Mouse (Mus musculus): ENCODE measurements around the gene Rps10. TPM values are rescaled to one million over a fixed set of nuclear protein-coding genes. Genes with fewer than 3 reads are reported as not detected.
A peak's percentile ranks its signal among the peaks of the same experiment; 100 is the strongest.

Rps10 gene
- total RNA-seq (2021), result 1,000 to 10,000 TPM in 1 of 2 experiments, 100 to 1,000 TPM in 1; 973 to 1,027 TPM
- long read RNA-seq, experiment 1, transcript Rps10-208 (5 exons, 498 nt), result minor isoform, 9 of 281 reads
- long read RNA-seq, experiment 1, transcript Rps10-203 (6 exons, 887 nt), result major isoform, 243 of 281 reads
- long read RNA-seq, experiment 1, partial matches to known transcripts, result 22 of 281 reads
- long read RNA-seq, experiment 1, other reads (novel, unspliced or antisense), result 6 of 281 reads
- long read RNA-seq, experiment 2, transcript Rps10-208 (5 exons, 498 nt), result minor isoform, 7 of 104 reads
- long read RNA-seq, experiment 2, transcript Rps10-203 (6 exons, 887 nt), result major isoform, 92 of 104 reads
- long read RNA-seq, experiment 2, partial matches to known transcripts, result 4 of 104 reads
- long read RNA-seq, experiment 2, other reads (novel, unspliced or antisense), result 1 of 104 reads

- no peak for DNase-seq
Measured at GRCm38 (mm10) chr17:27636132-27637020, at the start of gene Rps10. Gene Rps10 (minus strand): TSS chr17:27636669.

- no peak for DNase-seq
Measured at GRCm38 (mm10) chr17:27685550-27685913, 49.1 kb upstream of the Rps10 start.

GRCm38 (mm10) chr17:27684886-27685549 lies 48.5 kb upstream of the Rps10 start:
- DNase-seq, result peak; percentile 70

DNA sequence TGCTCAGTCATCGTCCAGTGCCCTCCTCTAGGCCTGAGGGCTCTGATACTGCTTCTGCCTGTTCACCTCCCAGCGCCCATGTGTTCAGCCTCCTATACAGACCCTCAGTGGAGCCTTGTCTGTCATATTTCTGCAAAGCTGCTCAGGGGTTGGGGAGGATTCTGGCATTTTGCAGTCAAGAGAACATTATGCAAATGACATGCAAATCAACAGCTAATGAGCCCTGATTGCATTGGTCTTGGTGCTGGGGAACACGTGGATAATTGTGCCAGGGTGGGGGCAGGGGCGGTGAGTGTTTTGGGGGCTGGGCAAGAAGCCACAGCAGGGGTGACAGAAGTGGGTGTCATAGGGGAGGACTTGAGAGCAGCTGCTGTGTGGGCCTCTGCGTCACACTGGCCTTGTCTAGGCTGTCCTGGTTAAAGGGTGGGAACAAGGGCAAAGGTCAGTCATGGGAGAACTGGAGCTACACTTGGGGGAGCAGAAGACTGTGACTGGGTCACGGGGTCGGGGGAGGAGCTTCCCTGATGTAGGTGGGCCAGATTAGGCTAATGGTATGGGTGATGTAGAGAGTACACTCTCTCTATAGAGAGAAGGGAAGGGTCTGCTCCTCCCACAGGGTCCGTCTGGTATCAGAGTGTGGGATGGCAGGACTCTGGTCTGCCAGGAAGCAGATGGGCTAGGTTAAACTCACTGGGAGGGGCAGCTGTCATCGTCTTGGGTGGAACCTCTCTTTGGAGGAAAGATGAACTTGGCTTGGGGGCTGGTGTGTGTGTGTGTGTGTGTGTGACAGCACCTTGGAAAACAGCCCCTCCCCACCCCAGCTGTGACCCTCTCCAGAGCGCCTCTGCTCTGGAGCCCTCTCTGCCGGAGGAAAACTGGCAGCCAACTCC lies 42.7 kb upstream of the Rps10 start:
- no peak for DNase-seq

DNA sequence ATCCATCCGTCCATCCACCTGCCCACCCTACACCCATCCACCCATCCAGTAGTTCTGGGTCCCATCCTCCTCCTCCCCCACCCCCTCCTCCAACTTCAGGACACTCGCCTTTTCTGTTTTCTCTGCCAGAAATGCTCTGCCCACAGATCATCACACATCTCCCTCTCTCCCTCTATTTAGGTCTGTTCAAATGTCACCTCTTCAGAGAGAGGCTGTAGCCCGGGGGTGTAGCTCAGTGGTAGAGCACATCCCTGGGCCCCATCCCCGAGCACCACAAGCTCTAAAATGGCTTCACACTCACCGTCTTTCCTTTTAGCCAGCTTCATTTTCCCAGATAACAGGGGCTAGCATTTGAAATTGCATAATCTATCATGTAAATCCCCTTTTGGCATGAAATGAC lies 41.3 kb upstream of the Rps10 start:
- DNase-seq, result no peak

- no peak for DNase-seq
Measured at GRCm38 (mm10) chr17:27676270-27676669, 39.8 kb upstream of the Rps10 start.

DNA sequence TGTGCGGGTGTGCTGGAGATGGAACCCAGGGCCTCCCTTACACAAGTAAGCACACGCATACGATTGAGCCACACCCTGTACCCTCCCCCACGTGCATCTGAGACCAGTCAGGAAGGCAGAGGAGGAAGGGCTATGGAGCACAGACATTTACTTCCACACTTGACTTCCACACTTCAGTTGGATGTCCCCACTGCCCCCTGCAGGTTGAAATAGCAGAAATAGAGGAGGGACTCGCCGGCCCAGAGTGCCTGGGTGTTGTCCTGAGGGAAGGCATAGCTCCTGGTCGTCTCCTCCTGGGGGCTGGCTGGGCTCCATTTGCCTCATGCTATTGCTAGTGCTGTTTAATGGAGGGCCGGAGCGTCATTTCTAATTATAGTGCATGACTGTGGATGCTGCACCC lies 39.0 kb upstream of the Rps10 start:
- DNase-seq, result no peak

DNA sequence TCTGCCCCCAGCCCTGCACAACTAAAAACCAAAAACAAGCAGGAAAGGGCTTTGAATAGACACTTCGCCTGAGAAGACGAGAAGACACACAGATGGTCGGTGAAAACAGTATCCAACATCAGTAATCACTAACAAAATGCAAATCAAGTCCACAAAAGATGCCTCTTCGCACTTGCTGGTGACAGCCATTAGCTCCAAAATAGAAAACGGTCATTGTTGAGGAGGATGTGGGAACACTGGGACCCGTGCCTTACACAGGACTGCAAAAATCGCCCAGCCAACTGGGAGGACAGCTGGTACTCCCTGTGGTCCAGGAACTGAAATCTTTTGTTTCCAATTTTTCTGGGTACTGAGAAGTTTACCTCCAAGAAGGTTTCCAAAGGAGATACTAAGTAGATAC lies 37.5 kb upstream of the Rps10 start:
- no peak for DNase-seq

- no peak for DNase-seq
Measured at GRCm38 (mm10) chr17:27671720-27672119, 35.3 kb upstream of the Rps10 start.

- DNase-seq, result no peak
Measured at GRCm38 (mm10) chr17:27658767-27659166, 22.3 kb upstream of the Rps10 start.

DNA sequence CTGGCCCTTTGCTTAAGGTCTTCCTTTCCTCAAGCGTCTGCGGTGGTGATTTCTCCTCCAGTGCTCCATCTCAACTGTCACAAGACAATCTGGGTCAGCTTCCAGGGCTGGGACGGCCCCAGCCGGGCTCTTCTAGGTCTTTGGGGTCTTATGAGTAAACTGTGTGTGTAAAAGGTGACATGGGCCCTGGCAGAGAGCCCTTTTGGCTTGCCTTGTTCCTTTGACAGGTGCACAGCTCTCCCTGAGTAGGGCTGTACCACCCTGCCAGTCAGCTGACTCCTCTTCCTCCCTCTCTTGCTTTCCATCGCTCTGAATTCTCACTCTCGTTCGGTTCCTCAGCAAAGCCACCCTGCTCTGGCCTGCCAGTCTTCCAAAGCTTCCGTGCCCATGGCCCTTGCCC lies 20.7 kb upstream of the Rps10 start:
- no peak for DNase-seq

DNA sequence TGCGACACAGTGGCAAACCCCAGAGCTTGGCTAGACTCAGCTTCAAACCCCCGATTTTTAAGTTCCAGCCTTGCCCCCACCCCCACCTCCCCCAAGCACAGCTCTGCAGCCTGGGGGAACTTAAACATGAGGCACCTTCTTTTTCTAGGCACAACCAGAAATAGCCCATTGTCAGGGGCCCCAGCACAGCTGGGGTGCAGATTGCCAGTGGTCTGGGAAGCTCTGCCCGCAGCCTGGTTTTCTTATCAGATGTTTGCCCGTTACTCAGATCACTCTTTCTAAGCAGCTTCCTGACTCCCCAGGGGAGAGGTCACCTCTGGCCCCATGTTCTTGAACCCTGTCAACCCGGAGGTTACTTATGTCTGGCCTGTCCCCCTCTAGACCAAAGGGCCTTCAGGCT lies 19.9 kb upstream of the Rps10 start:
- no peak for DNase-seq

GRCm38 (mm10) chr17:27656011-27656399 lies 19.5 kb upstream of the Rps10 start:
- DNase-seq, result no peak

DNA sequence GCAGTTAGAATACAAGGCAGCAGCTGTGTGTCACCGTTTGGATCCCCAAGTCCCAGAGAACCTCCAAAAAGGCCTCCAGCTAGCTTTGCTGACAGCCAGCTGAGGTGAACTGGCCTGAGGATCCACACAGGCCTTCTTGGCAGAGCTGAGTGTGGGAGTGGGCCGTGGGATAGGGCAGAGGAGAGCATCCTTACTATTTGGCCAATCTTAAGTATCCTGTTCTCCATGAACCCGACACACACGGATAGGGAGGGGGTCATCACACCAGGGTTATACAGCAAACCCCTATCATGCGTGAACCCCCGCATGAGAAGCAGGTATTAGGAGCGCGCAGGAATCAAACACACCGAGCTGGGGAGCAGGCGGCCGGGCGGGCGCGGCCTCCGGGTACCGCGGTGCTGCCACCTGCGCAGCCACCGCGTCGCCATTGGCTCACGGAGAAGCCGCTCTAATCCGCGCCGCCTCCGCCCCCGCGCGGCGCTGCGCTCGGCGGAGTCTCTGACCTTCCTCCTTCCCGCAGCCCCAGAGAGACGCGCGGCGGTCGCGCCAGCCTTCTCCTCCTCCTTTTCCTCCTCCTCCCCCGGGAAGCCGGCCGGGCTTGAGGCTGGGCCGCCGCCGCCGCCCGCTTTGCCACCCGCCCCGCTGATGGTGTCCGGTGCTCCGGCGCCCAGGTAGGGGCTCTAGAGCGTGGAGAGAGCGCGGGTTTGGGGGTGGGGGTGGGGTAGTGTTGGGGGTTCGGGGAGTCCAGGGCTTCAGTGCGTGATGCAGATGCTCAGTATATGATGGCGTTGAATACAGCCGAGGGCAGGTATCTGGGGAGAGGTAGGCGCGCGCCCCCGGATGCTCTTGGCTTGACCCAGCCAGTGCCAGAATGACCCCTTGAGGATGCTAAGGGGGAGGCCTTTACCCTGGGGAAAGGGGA lies 18.9 kb upstream of the Rps10 start, which contains the start of gene Pacsin1:
Gene Pacsin1, plus strand, starts transcription at position 421 of the 922 bp plus-strand sequence.
- peak; percentile 56 for DNase-seq

GRCm38 (mm10) chr17:27653253-27653959 lies 16.9 kb upstream of the Rps10 start:
- no peak for DNase-seq

DNA sequence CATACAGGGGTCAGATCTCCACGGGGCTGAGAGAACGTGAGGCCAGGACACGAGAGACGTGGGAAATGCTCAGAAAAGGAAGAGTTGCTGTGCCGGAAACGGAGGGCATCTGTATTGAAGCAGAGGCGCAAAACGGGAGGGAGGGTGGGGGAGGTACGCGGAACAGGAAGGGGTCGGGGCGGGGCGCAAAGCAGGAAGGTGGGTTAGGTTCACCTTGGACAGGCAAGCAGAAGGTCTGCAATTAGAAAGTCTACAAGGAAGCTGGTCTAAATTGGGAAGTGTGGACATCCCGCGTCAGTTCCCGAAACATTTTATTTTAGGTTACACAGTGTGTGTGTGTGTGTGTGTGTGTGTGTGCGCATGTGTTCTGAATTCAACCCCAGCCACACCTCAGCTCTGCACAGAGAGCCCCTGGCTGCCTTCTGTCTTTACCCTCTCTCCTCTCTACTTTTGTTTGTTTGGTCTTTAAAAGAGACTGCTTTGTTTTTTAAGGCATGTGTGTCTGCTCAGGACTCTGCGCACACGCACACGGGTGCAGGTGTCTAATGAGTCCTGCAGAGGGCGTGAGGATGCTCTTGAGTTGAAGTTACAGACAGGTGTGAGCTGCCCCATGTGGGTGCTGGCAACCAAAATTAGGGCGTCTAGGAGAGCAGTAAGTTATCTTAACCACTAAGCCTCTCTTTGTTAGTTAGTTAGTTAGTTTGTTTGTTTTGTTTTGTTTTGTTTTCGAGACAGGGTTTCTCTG lies 15.7 kb upstream of the Rps10 start:
- DNase-seq, result no peak

- DNase-seq, result no peak
Measured at GRCm38 (mm10) chr17:27650586-27650985, 14.1 kb upstream of the Rps10 start.

GRCm38 (mm10) chr17:27650160-27650559 lies 13.7 kb upstream of the Rps10 start:
- peak; percentile 80 for DNase-seq

GRCm38 (mm10) chr17:27645807-27646206 lies 9.3 kb upstream of the Rps10 start:
- DNase-seq, result no peak

Measured in adrenal gland, postnatal 10 days (tissue).